Mouse (Mus musculus): ENCODE results near the gene Ackr3. TPM values are rescaled to one million over a fixed set of nuclear protein-coding genes. Genes with fewer than 3 reads are reported as not detected.

The Ackr3 gene
- 18.6 and 20.4 TPM in 2 replicates for polyA plus RNA-seq (2012; rRNA removed)

DNA sequence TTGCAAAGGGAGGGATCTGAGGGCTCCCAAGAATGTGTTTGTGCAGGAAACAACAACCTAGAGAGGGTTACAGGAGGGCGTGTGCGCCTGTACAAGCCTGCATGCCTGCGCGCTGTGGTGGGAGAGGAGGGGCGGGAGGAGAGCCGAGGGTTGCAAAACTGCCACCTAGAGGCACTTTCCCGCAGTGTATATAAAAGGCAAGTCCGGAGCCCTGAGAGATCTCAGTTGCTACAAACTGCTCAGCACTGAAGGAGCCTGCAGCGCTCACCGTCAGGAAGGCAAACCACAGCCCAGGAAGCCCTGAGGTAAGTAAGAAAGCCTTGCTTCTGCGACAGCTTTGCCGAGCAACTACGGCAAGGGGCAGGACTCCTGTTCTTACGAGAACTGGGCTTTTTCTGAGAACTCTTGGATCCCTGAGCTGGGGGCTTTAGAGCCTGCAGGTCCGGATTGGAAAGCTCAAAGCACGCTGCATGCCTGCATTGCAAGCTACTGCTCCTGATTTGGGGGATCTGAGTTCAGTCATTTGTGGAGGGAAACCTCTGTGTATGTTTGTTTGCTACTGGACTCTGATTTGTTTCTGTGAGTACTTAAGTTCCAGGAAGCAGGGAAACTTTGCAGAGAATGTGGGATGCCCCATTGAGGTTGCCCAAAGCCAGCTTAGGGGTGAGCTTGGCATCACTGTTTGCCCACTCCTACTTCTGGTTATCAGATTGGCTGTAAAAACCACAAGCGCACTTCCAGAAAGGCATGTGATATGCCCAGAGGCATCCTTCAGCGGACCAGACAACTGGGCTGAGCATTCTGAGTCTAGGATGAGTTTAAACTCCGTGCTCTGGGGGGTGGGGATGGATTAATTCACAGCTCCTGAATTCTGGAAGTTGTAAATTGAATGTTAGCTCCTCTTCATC, at the start of gene Ackr3:
Ackr3 (plus strand) TSS at position 198 of the 908 bp plus-strand sequence.
- DNase-seq (ENCODE audit: extremely low spot score in 1 of 2, low spot score in 1 of 2) = peak; percentile 71 to 88

DNA sequence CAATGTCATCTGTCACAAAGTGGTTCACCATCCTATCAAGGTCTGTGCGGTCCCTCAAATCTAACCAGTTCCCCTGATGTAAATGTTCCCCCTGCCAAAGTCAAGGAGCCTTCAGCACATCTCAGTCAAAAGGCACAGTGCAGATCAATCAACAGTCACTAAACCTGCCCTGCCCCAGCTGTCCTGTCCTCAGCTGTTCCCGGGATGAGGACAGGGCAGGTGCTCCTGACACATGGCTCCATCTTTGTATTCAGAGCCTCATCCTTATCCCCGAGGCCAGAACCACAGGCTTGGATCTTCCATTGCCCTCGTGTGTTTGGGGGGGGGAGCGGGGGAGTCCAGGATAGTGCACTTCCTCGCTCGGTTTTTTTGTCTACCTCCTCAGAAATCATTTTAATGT, 47.2 kb upstream of the Ackr3 start:
- DNase-seq (ENCODE audit: extremely low spot score in 1 of 2, low spot score in 1 of 2) = no peak

DNA sequence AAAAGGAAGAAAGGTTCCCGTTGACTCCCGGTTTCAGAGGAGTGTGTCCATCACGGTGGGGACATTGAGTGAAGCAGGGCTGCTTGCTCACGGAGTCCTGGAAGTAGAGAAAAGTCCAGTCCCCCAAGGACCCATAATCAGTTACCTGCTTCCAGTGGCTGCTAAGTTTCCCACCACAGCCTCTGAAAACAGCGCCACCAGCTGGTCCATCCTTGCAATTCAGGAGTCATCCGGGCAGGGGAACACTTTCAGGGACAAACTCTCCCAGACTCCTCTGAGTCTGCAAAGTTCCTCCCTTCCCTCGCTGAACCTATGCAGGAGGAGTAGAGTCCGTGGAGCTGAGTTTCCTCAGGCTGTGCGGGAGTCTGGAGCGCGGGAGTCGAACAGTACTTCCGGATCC, 43.9 kb upstream of the Ackr3 start:
- DNase-seq (ENCODE audit: extremely low spot score in 1 of 2, low spot score in 1 of 2) = no peak

DNA sequence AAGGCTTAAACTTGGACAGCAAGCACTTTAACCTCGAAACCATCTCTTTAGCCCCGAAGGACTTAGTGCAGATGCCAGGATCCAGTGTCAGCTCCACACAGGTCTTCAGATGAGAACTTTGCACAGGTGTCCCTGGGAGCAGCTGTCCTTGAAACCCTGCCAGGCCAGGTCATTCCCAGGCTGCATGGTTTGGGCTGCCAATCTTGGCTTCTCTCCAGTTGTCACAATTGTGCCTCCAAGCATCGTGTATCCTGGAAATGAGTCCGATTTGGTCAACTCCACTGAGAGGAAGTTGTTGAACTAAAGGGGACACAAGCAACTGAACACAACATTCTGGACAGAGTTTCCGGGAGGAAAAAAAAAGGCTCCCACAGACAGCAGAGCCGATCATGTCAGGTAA, 42.2 kb upstream of the Ackr3 start:
- no peak for DNase-seq (ENCODE audit: extremely low spot score in 1 of 2, low spot score in 1 of 2)

- no peak for DNase-seq (ENCODE audit: extremely low spot score in 1 of 2, low spot score in 1 of 2)
These were observed 41.4 kb upstream of the Ackr3 start for GRCm38 (mm10) chr1:90162379-90162857.

DNA sequence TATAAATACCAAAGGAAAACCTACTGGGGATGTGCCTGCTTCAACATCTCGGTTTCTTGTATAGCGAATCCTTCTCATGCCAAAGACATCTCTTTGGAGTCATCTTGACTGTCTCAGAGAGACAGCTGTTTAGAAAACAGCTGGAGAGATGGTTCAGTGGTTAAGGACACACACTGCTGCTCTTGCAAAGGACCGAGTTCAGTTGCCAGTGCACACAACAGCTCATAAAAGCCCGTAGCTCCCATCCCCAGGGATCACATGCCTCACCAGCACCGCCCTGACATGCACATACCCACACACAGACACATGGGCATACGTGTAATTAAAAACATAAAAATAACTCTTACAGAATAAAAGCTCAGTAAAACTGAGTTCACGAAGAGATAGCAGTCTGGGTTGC, 40.6 kb upstream of the Ackr3 start:
- DNase-seq (ENCODE audit: extremely low spot score in 1 of 2, low spot score in 1 of 2) = no peak

DNA sequence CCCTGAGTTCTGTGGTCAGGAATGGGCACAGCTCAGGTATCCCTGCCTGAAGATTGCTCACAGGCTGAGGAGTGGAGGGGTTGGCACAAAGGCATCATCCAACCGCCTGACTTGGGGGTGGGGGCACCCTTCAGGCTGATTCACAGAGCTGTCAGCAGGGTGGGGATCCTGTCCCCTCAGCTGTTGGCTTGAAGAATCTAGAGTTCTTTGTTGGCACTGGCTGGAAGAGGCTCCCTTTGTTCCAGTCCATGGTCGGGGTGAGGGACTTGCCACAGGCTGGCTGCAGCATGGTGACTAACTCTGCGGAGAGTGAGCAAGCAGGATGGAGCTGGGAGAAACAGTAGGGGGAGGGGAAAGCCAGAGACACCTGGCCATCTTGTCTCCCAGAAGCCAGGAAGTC, 39.5 kb upstream of the Ackr3 start:
- DNase-seq (ENCODE audit: extremely low spot score in 1 of 2, low spot score in 1 of 2) = no peak

- DNase-seq (ENCODE audit: extremely low spot score in 1 of 2, low spot score in 1 of 2) = no peak
These were observed 29.4 kb upstream of the Ackr3 start for GRCm38 (mm10) chr1:90174338-90174737.

DNA sequence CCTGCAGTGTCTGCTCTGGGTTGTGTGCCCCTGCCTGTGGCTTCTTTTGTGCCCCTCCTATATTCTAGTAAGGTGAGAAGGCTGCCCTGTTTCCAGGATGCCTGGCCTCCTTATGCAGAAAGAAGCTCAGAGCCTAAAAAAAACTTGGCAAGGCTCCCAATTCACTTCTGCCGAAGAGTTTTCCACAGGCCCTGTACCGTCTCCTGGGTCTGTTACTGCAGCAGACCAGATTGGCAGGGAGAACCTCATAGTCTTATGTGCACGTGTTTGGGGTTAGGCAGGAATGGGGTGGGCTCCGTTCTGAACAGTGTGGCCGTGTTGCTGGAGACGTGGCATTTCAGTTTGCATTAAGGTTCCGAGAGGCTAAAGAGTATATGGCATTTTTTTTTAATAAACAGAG, 27.6 kb upstream of the Ackr3 start:
- DNase-seq (ENCODE audit: extremely low spot score in 1 of 2, low spot score in 1 of 2) = peak in 1 of 2 experiments; percentile 17

DNA sequence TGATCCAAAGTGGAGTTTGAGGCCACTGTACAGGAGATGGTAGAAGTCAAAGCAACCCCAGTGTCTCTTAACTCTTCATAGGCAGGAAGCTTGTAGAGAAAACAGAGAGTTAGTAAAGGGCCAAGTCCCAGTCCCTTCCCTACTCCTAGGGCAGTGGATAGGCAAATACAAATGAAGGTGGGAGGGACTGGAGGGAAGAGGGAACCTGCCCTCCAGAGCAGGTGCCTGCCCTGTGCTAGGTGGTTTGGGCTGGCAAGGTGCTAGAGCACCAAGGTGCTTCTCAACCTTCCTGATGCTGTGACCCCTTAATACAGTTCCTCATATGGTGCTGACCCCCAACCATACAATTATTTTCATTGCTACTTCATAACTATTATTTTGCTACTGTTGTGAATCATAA, 26.2 kb upstream of the Ackr3 start:
- no peak for DNase-seq (ENCODE audit: extremely low spot score in 1 of 2, low spot score in 1 of 2)

DNA sequence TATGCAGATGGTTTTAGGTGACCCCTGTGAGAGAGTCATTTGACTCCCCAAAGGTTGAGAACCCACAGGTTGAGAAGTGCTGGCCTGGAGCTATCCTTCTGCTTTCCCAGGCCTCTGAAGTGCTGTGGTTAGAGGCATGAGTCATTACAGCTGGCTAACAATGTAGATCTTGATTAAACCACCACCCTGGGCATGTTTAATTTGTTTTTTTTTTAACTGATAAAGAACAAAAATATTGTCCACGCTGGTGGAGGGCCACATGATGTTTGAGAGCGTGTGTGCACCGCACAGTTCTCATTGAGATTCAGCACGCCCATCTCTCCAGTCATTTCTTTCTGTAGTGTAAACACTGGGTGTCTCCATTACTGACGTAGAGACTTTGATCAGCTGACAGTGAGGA, 25.8 kb upstream of the Ackr3 start:
- DNase-seq (ENCODE audit: extremely low spot score in 1 of 2, low spot score in 1 of 2) = no peak

DNA sequence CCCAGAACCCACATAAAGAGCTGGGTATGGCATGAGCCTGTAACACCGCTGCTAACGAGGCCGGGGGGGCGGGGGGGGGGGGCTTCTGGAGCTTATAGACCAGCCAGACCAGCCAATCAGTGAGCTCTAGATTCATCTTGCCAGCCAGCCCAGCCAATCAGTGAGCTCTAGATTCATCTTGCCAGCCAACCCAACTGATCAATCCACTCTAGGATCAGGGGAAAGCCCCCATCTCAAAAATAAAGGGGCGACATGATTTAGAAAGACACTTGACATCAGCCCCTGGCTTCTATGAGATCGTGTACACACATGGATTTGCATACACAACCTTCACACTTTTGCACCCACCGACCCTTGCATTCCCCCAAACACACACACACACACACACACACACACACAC, 23.3 kb upstream of the Ackr3 start:
- DNase-seq (ENCODE audit: extremely low spot score in 1 of 2, low spot score in 1 of 2) = no peak

DNA sequence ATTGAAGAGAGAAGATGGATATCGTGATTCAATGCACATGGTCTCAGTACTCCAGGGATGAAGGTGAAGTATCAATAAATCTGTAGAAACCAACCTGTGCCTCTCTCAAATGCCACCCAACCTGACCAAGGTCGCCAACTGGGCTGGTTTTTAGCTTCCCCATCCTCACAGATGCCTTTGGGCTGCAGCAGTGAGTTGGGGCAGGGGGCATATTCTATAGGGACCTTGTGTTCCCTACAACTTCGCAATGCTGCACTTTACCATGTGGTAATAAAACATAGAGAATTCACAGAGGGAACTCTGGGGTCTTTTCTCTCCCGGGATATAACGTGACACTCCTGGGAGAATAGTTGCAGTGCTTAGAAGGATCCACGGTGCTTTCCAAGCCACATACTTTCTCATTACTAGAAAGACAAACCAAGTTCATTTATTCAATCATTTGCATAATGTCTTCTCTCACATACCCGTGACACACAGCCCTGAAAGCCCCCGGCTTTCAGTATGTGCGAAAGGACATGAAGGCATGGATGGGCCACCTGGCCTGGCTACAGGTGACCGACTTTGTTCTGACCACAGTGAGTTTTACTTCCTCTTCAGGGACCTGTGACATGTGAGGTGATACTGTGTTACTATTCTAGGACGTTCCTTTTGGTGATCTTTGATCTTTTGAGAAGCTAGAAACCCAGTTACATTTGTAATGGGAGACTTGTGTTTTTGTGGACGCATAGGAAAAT, 22.6 kb upstream of the Ackr3 start:
- no peak for DNase-seq (ENCODE audit: extremely low spot score in 1 of 2, low spot score in 1 of 2)

GRCm38 (mm10) chr1:90182521-90182920, 21.3 kb upstream of the Ackr3 start:
- no peak for DNase-seq (ENCODE audit: extremely low spot score in 1 of 2, low spot score in 1 of 2)

DNA sequence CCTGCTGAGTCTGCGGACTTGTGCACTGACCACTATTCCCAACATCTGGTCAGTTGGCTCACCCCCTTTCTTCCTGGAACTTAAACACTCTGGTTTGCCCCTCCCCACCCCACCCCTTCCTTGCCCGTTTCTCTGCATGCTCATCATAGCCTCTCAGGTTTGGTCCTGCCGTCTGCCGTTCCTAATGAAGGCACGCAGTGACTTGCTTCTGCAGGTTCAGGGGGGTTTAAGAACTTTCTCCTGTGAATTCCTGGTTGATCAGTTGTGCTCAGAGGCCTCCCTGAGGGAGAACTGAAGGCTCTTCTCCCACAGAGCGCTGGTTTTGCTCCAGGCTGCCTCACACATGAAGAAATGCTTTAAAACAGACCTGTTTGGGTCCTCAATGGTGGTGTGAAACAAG, 20.2 kb upstream of the Ackr3 start:
- no peak for DNase-seq (ENCODE audit: extremely low spot score in 1 of 2, low spot score in 1 of 2)

GRCm38 (mm10) chr1:90186173-90186572, 17.6 kb upstream of the Ackr3 start:
- no peak for DNase-seq (ENCODE audit: extremely low spot score in 1 of 2, low spot score in 1 of 2)

DNA sequence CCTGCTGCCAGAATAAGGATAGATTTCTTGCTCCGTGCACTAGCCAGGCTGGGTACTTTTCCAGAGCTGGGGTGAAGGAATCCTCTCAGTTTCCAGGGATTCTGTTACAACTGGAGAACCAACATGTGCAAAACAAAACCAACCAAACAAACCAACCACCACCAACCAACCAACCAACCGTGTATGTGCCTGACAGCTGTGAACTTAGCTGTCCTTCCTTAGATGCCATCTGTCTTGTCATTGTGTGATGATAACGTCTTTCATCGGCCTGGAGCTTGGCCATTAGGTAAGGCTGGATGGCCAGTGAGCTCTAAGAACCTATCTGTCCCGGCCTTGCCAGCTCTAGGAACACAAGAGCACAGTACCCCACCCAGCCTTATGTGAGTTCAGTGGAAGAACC, 16.9 kb upstream of the Ackr3 start:
- DNase-seq (ENCODE audit: extremely low spot score in 1 of 2, low spot score in 1 of 2) = no peak

DNA sequence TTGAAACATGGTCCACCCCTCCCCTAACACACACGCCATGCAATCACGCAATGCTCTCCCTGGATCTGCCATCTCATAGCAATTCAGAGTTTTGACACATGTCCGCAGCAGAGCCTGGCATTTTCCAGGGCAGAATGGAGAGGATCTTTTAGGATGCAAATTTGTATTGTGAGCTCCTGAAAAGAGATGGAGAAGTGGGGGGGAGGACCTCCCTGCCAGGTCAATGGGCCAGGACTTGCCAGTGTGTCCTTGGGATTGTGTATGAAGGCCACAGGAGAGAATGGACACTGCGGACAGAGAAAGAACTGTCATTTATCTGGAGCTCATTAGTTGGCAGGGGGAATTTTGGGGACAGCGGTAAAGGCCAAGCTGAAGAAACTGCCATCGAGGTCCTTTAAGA, 14.7 kb upstream of the Ackr3 start:
- DNase-seq (ENCODE audit: extremely low spot score in 1 of 2, low spot score in 1 of 2) = no peak

- no peak for DNase-seq (ENCODE audit: extremely low spot score in 1 of 2, low spot score in 1 of 2)
These were observed 2.5 kb upstream of the Ackr3 start for GRCm38 (mm10) chr1:90201246-90201645.

DNA sequence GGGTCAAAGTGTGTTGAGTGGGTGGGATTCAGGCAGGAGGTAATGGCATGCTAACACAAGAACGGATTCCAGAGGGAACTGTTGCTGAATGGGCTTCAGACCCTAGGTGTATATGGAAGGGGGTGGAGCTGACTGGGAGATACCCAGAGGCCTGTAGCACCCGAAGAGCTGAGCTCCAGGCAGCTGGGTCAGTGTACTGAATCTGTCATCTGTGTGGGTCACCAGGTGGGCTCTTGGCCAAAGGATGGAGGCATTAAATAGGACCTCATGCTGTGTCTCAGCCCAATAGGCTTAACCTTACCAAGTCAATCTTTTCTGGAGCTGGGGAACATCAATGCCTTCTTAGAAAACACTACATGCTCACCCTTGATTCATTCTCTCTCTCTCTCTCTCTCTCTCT, 2.1 kb upstream of the Ackr3 start:
- DNase-seq (ENCODE audit: extremely low spot score in 1 of 2, low spot score in 1 of 2) = no peak

DNA sequence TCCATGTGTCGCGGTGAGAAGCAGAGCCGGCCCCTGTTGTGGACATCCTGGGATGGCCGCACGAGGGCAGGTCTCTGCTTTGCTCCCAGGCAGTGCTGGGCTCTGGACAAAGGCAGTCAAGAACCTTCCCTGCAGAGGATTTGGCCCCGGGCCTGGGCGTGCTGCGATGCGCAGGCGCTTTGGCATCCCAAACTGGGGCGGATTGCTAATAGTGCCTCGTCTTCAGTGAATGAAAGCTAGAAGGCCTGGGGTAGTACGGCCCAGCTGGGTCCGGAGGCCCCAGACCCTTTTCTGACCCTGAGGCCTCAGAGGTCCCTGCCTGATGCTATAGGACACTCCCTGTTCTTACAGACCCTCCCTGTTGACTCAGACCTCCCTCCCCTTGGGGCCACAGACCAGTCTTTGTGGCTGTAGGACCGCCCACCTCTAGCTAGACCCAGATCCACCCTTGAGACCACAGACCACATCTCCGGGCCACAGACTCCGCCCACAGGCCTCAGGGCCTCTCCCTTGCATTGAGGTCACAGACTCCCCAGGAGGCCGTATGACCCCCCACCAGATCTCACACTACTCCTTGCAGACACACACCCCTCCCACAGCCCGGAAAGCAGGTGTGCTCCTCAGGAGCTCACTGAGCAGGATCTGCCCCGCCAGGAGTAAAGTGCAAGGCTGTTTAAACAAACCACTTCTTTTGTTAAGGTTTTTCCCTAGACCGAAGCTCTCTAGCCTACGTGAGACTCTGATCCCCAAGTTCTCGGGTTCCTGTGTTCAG, 1.4 kb upstream of the Ackr3 start:
- peak in 1 of 2 experiments; percentile 57 for DNase-seq (ENCODE audit: extremely low spot score in 1 of 2, low spot score in 1 of 2)
